Mouse (Mus musculus) liver, embryonic 15.5 days (tissue): Measurements from ENCODE around the gene Phf20. TPM values are rescaled to one million over a fixed set of nuclear protein-coding genes. Genes with fewer than 3 reads are reported as not detected.

Source experiments
- ATAC-seq: fragments of 200-750 bp; cut with Nextera tagmentation; 2 replicates; pipeline ENCODE4 v1.8.0; 2017; ENCODE audit warnings: moderate number of reproducible peaks, mild to moderate bottlenecking, moderate library complexity; ENCODE audit not compliant: insufficient read depth
- H3K27ac ChIP-seq: fragments of 300-500 bp; sonication (generic); replicated peaks from 2 replicates; pipeline ENCODE4 v1.5.1; 2015; ENCODE audit warnings: mild to moderate bottlenecking, inconsistent platforms
- H3K27me3 ChIP-seq: fragments of 300-500 bp; sonication (generic); 2 replicates; pipeline ENCODE4 v1.6.1; 2015; ENCODE audit warnings: mild to moderate bottlenecking, inconsistent platforms
- H3K36me3 ChIP-seq: fragments of 300-500 bp; sonication (generic); replicated peaks from 2 replicates; pipeline ENCODE4 v1.6.1; 2015; ENCODE audit warnings: moderate library complexity, mild to moderate bottlenecking, inconsistent platforms
- H3K4me1 ChIP-seq: fragments of 300-500 bp; sonication (generic); replicated peaks from 2 replicates; pipeline ENCODE4 v1.6.1; 2015; ENCODE audit warnings: inconsistent platforms
- H3K4me2 ChIP-seq: fragments of 300-500 bp; sonication (generic); 2 replicates; pipeline ENCODE4 v1.6.1; 2015; ENCODE audit warnings: moderate library complexity, mild to moderate bottlenecking, inconsistent platforms
- H3K4me3 ChIP-seq: fragments of 300-500 bp; sonication (generic); replicated peaks from 2 replicates; pipeline ENCODE4 v1.5.1; 2015; ENCODE audit warnings: mild to moderate bottlenecking, inconsistent platforms
- H3K9ac ChIP-seq: fragments of 300-500 bp; sonication (generic); 2 replicates; pipeline ENCODE4 v1.6.1; 2015; ENCODE audit warnings: moderate library complexity, mild to moderate bottlenecking, inconsistent platforms
- H3K9me3 ChIP-seq: fragments of 300-500 bp; sonication (generic); replicated peaks from 2 replicates; pipeline ENCODE4 v1.6.1; 2016; ENCODE audit warnings: inconsistent platforms
- WGBS: fragments of 180-500 bp; shearing (Covaris S2); methylation state at CpG from one replicate; pipeline ENCODE4 v1.1.7; 2015; ENCODE audit warnings: mixed read lengths; ENCODE audit not compliant: insufficient replicate concordance; 5-methylcytosine and 5-hydroxymethylcytosine counted together
- microRNA-seq: library from miRNA; unstranded; fragments of <30 nt; microRNA quantifications from one replicate; pipeline ENCODE4, GENCODE M21; 2016
- polyA plus RNA-seq: library from polyadenylated mRNA; unstranded; fragments of >200 nt; fragmentation: Nextera tagmentation; extraction: Ambion mirVana; gene quantifications from 2 replicates; pipeline ENCODE4 v1.2.1, GENCODE M21; 2015

Phf20 gene
- polyA plus RNA-seq, 1 experiment from 2014 or later = 14.7 TPM

DNA sequence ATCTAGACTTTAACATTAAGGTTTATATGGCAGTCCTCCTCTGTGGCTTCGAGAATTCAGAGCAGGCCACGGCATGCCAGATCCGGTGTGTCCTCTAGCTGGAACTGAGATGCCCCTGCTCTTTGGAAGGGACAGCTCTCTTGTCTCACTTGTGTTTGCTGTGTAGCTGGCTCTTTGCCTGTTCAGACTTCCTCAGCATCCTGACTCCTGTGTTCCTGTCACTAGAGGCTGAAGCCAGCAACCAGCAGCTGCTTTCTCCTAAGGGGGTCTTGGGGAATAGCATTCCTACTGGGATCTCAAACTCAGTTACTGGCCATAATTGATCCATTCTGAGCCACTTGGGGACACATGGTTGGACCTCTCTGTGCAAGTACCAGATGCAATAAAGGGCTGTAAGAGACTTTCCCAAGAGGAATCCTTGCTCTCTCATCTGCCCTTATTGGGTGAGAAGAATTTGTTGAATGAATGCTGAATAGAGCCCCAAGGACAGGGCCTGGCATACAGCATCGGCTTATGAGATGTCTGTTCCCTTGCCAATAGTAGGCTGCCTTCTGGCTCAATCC lies 153.1 kb downstream of the Phf20 start:
- no peaks in the 10 kb centered on the region for H3K4me1 ChIP-seq
- no peaks in the 10 kb centered on the region for H3K9me3 ChIP-seq
- no peak overlapping the region for H3K4me3 ChIP-seq
- no peak overlapping the region for H3K4me2 ChIP-seq
- WGBS = 69% methylated on average over 4 of the region's 4 CpGs
- ATAC-seq = no peak
- no peak overlapping the region for H3K9ac ChIP-seq
- H3K36me3 ChIP-seq = no peaks in the 10 kb centered on the region
- no peaks in the 10 kb centered on the region for H3K27me3 ChIP-seq
- no peak overlapping the region for H3K27ac ChIP-seq

DNA sequence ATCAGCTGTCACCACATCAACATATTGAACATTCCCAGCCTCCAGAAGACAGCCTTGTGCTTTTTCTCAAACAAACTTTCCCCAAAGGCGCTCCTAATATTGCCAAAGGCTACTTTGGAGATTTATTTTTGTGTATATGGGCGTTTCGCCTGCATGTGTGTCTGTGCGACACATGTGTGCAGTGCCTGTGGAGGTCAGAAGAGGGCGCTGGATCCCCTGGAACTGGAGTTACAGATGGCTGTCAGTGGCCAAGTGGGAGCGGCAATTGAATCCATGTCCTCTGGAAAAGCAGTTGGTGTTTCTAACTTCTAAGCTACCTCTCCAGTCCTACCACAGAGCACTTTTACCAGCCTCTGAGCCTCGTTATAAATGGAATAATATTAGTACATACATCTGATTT lies 155.0 kb downstream of the Phf20 start:
- Histone ChIP-seq H3K9ac (no peak overlapping the region), H3K27me3 (no peaks in the 10 kb centered on the region), H3K36me3 (no peaks in the 10 kb centered on the region), H3K4me2 (no peak overlapping the region), H3K4me1 (no peaks in the 10 kb centered on the region), H3K9me3 (no peaks in the 10 kb centered on the region), H3K27ac (no peak overlapping the region), H3K4me3 (no peak overlapping the region)
- no peak for ATAC-seq
- WGBS = 71% methylated on average over 7 of the region's 7 CpGs

DNA sequence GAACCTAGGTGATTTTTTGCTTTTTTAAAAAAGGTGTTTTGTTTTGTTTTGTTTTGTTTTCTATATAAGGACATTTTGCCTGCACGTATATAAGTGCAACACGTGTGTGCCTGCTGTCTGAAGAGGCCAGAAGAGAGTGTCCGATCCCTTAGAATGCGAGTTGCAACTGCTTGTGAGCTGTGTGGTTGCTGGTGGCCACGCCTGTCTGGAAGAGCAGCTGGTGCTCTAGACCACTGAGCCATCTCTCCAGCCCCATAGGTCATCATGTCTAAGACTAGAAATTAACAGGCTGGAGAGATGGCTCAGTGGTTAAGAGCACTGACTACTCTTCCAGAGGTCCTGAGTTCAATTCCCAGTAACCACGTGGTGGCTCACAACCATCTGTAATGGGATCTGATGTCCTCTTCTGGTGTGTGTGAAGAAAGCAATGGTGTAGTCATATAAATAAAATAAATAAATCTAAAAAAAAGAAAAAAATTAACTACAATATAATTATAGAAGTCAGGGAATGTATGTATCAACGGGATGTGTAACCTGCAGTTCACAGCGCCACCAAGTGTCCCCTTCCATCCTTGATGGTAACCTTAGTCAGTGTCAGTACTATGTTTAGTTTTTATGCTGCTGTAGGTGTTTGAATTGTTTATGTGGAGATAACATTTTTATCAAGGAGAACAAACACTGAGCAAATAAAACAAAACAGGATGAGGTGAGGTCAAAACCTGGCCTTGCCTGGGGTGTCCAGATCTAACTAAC lies 156.3 kb downstream of the Phf20 start:
- Histone ChIP-seq H3K9me3 (no peaks in the 10 kb centered on the region), H3K4me2 (no peak overlapping the region), H3K9ac (no peak overlapping the region), H3K27ac (no peak overlapping the region), H3K4me3 (no peak overlapping the region), H3K36me3 (no peaks in the 10 kb centered on the region), H3K27me3 (no peaks in the 10 kb centered on the region), H3K4me1 (no peaks in the 10 kb centered on the region)
- ATAC-seq = no peak
- 64% methylated on average over 8 of the region's 8 CpGs for whole genome bisulfite sequencing

DNA sequence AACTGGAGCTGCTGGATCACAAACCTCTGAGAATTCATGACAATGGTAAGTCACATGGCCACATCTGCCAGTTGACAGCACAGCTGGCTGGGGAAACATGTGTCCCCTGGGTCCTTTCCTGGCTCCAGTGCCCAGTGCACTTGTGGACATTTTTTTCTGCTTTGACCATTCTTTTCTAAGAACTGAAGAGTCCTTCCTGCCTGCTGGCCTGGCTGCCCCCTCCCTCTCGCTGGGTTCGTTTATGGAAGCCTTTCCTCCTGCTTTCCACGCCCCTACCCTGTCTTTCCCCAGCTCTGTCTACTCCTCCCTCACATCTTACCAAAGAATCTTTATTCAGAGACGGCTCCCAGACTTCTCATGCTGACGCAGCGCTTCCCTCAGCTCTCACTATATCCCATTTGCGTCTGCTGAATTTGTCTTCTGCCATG lies 157.0 kb downstream of the Phf20 start:
- Histone ChIP-seq H3K27me3 (no peaks in the 10 kb centered on the region), H3K4me1 (no peaks in the 10 kb centered on the region), H3K9me3 (no peaks in the 10 kb centered on the region), H3K9ac (no peak overlapping the region), H3K4me2 (no peak overlapping the region), H3K4me3 (no peak overlapping the region), H3K27ac (no peak overlapping the region), H3K36me3 (no peaks in the 10 kb centered on the region)
- 42% methylated on average over 7 of the region's 7 CpGs for WGBS
- no peak for ATAC-seq

DNA sequence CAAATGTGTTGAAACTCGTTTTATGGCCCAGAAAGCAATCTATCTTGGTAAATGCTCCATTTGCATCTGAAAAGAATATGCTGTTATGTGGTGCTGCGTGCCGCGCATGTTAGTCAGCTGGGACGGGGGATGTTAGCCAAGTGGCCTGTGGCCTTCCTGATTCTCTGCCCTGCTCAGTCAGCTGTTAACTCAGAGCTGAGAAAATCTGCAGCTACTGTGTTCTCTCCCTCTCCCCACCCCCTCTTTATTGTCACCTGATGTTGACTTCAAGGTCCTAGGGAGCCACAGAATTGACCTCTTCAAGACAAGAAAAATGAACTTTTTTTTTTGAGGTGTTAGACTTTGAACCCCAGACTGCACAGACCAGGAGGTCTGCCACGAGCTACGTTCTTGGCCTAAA lies 159.8 kb downstream of the Phf20 start:
- no peak for ATAC-seq

More for the DNA sequence above, 159.8 kb downstream of the Phf20 start:
- Histone ChIP-seq H3K4me3 (no peak overlapping the region), H3K27me3 (no peaks in the 10 kb centered on the region), H3K36me3 (no peaks in the 10 kb centered on the region), H3K4me2 (no peak overlapping the region), H3K9me3 (no peaks in the 10 kb centered on the region), H3K9ac (no peak overlapping the region), H3K4me1 (no peaks in the 10 kb centered on the region), H3K27ac (no peak overlapping the region)
- 67% methylated on average over 7 of the region's 7 CpGs for WGBS

Small RNA genes lying within 50 kb of the gene (microRNA-seq; reads per million reads assigned to microRNA genes)
- gene Gm22759 = not detected

Other genes starting within 250 kb of the Phf20 start
- gene Cep250, start 240.0 kb upstream of the Phf20 start, polyA plus RNA-seq = 8.2 and 9.7 TPM in 2 replicates
- gene 6430550D23Rik, start 188.5 kb upstream of the Phf20 start, polyA plus RNA-seq = 0.78 and 0.90 TPM in 2 replicates
- gene Ergic3, start 188.4 kb upstream of the Phf20 start, polyA plus RNA-seq = 103 and 122 TPM in 2 replicates
- not detected in 2 replicates for gene Fer1l4, start 143.5 kb upstream of the Phf20 start, polyA plus RNA-seq
- gene Spag4, start 131.3 kb upstream of the Phf20 start, polyA plus RNA-seq = 0.62 and 1.1 TPM in 2 replicates
- 20.8 and 22.6 TPM in 2 replicates for gene Cpne1, start 84.5 kb upstream of the Phf20 start, polyA plus RNA-seq
- 7.4 and 9.7 TPM in 2 replicates for gene Rbm12, start 84.5 kb upstream of the Phf20 start, polyA plus RNA-seq
- gene Gm28036, start 69.4 kb upstream of the Phf20 start, polyA plus RNA-seq = 3.9 and 4.0 TPM in 2 replicates
- gene Romo1, start 52.4 kb upstream of the Phf20 start, polyA plus RNA-seq = 159 and 192 TPM in 2 replicates
- gene Nfs1, start 52.3 kb upstream of the Phf20 start, polyA plus RNA-seq = 50.7 and 52.3 TPM in 2 replicates
- gene Rbm39, start 16.2 kb upstream of the Phf20 start, polyA plus RNA-seq = 207 and 223 TPM in 2 replicates
- gene Cnbd2, start 115.8 kb downstream of the Phf20 start, polyA plus RNA-seq = 1.9 and 2.0 TPM in 2 replicates
- 26.3 and 28.5 TPM in 2 replicates for gene Scand1, start 116.2 kb downstream of the Phf20 start, polyA plus RNA-seq
- gene Epb41l1, start 224.4 kb downstream of the Phf20 start, polyA plus RNA-seq = 0.54 and 0.55 TPM in 2 replicates